Mouse (Mus musculus) MEL (cell line): ENCODE measurements around the gene Col2a1. TPM values are rescaled to one million over a fixed set of nuclear protein-coding genes. Genes with fewer than 3 reads are reported as not detected.

Experiments used
- DNase-seq: peaks from one replicate; pipeline ENCODE4 v3.0.0; 2011; ENCODE audit warnings: low read depth, low spot score
- H3K27ac ChIP-seq: 2 replicates; pipeline ENCODE4 v1.5.1; 2012; ENCODE audit warnings: low read depth, mild to moderate bottlenecking, control low read depth, low read length, moderate library complexity; ENCODE audit not compliant: control insufficient read depth
- H3K27me3 ChIP-seq, 2 experiments: fragments of 150-350 bp in 1 of 2; sonication (generic) in 1 of 2; 2 replicates each; pipeline ENCODE4 v1.6.1; 2012; ENCODE audit warnings: low read length in 2 of 2, mild to moderate bottlenecking in 2 of 2, improper control_type of control experiment in 1 of 2, moderate library complexity in 1 of 2; ENCODE audit not compliant: insufficient read depth in 2 of 2, control insufficient read depth in 1 of 2
- H3K36me3 ChIP-seq, 2 experiments: 2 replicates each; pipeline ENCODE4 v1.6.1; 2012 to 2014; ENCODE audit warnings: low read length in 2 of 2, improper control_type of control experiment in 1 of 2, inconsistent platforms in 1 of 2, mild to moderate bottlenecking in 1 of 2; ENCODE audit not compliant: insufficient read depth in 2 of 2, control insufficient read depth in 1 of 2
- H3K4me1 ChIP-seq, 2 experiments: fragments of 150-350 bp in 1 of 2; sonication (generic) in 1 of 2; 2 replicates each; pipeline ENCODE4 v1.6.1; 2012; ENCODE audit warnings: low read length in 2 of 2, improper control_type of control experiment in 1 of 2, mild to moderate bottlenecking in 1 of 2; ENCODE audit not compliant: insufficient read depth in 2 of 2, control insufficient read depth in 1 of 2
- H3K4me3 ChIP-seq, 2 experiments: fragments of 150-350 bp in 1 of 2; sonication (generic) in 1 of 2; 2 replicates each; pipeline ENCODE4 v1.5.1; 2012; ENCODE audit warnings: low read depth in 2 of 2, low read length in 2 of 2, mild to moderate bottlenecking in 2 of 2, moderate library complexity in 2 of 2, control low read depth in 1 of 2, improper control_type of control experiment in 1 of 2; ENCODE audit not compliant: control insufficient read depth in 1 of 2, insufficient read depth in 1 of 2
- H3K79me2 ChIP-seq: 2 replicates; pipeline ENCODE4 v1.6.1; 2012; ENCODE audit warnings: mild to moderate bottlenecking, low read length, moderate library complexity; ENCODE audit not compliant: control insufficient read depth, poor library complexity, insufficient read depth
- H3K9ac ChIP-seq: 2 replicates; pipeline ENCODE4 v1.6.1; 2012; ENCODE audit warnings: low read depth, mild to moderate bottlenecking, control low read depth, low read length, moderate library complexity; ENCODE audit not compliant: control insufficient read depth, poor library complexity, severe bottlenecking
- H3K9me3 ChIP-seq: fragments of 150-350 bp; sonication (generic); replicated peaks from 2 replicates; pipeline ENCODE4 v1.6.1; 2012; ENCODE audit warnings: mild to moderate bottlenecking, low read length, improper control_type of control experiment, moderate library complexity; ENCODE audit not compliant: insufficient read depth
- CHD2 ChIP-seq: IDR thresholded peaks from 2 replicates; pipeline ENCODE4 v1.6.1; 2011; ENCODE audit warnings: low read length, improper control_type of control experiment
- CTCF ChIP-seq, 3 experiments: IDR thresholded peaks in 2 of 3; conservative IDR thresholded peaks in 1 of 3; 2 replicates each; pipeline ENCODE4 v1.5.1; 2011 to 2012; ENCODE audit warnings: low read length in 3 of 3, low read depth in 2 of 3, mild to moderate bottlenecking in 2 of 3, improper control_type of control experiment in 1 of 3, inconsistent platforms in 1 of 3, mixed read lengths in 1 of 3, moderate library complexity in 1 of 3; ENCODE audit not compliant: control insufficient read depth in 1 of 3, insufficient read depth in 1 of 3, poor library complexity in 1 of 3, severe bottlenecking in 1 of 3
- ELF1 ChIP-seq: IDR thresholded peaks from 2 replicates; pipeline ENCODE4 v1.6.1; 2014; ENCODE audit warnings: low read depth, mild to moderate bottlenecking, inconsistent platforms, low read length, improper control_type of control experiment, moderate library complexity
- EP300 ChIP-seq, 2 experiments: IDR thresholded peaks; 2 replicates each; pipeline ENCODE4 v1.6.1; 2011; ENCODE audit warnings: improper control_type of control experiment in 2 of 2, low read length in 2 of 2, low read depth in 1 of 2, mild to moderate bottlenecking in 1 of 2
- JUND ChIP-seq: IDR thresholded peaks from 2 replicates; pipeline ENCODE4 v1.6.1; 2011; ENCODE audit warnings: low read depth, mild to moderate bottlenecking, improper control_type of control experiment, low read length
- KAT2A ChIP-seq: conservative IDR thresholded peaks from 2 replicates; pipeline ENCODE4 v1.6.1; 2012; ENCODE audit warnings: low read depth, low read length, improper control_type of control experiment, inconsistent platforms
- MAFK ChIP-seq: IDR thresholded peaks from 2 replicates; pipeline ENCODE4 v1.6.1; 2011; ENCODE audit warnings: low read depth, mild to moderate bottlenecking, low read length, improper control_type of control experiment, borderline replicate concordance
- MAZ ChIP-seq: IDR thresholded peaks from 2 replicates; pipeline ENCODE4 v1.6.1; 2012; ENCODE audit warnings: low read depth, mild to moderate bottlenecking, inconsistent platforms, low read length, improper control_type of control experiment
- MEF2A ChIP-seq: IDR thresholded peaks from 2 replicates; pipeline ENCODE4 v1.6.1; 2014; ENCODE audit warnings: low read depth, mild to moderate bottlenecking, inconsistent platforms, low read length, improper control_type of control experiment; ENCODE audit not compliant: poor library complexity, insufficient replicate concordance, severe bottlenecking; ENCODE audit errors: extremely low read depth
- MYC ChIP-seq: IDR thresholded peaks from 2 replicates; pipeline ENCODE4 v1.6.1; 2011; ENCODE audit warnings: low read depth, mild to moderate bottlenecking, low read length, improper control_type of control experiment, moderate library complexity
- NELFE ChIP-seq: IDR thresholded peaks from 2 replicates; pipeline ENCODE4 v1.6.1; 2011; ENCODE audit warnings: low read depth, low read length, improper control_type of control experiment
- NRF1 ChIP-seq: IDR thresholded peaks from 2 replicates; pipeline ENCODE4 v1.6.1; 2014; ENCODE audit warnings: low read depth, mild to moderate bottlenecking, inconsistent platforms, low read length, improper control_type of control experiment, moderate library complexity; ENCODE audit not compliant: poor library complexity, insufficient read depth, severe bottlenecking
- POLR2A ChIP-seq, 2 experiments: IDR thresholded peaks; 2 replicates each; pipeline ENCODE4 v1.6.1; 2011 to 2012; ENCODE audit warnings: low read length in 2 of 2, mild to moderate bottlenecking in 2 of 2, control low read depth in 1 of 2, improper control_type of control experiment in 1 of 2, low read depth in 1 of 2, moderate library complexity in 1 of 2; ENCODE audit not compliant: control insufficient read depth in 1 of 2, insufficient read depth in 1 of 2, poor library complexity in 1 of 2
- POLR2AphosphoS5 ChIP-seq: IDR thresholded peaks from 2 replicates; pipeline ENCODE4 v1.6.1; 2012; ENCODE audit warnings: low read depth, borderline replicate concordance, mild to moderate bottlenecking, inconsistent platforms, low read length, moderate library complexity, mixed read lengths
- RAD21 ChIP-seq: IDR thresholded peaks from 2 replicates; pipeline ENCODE4 v1.6.1; 2011; ENCODE audit warnings: mild to moderate bottlenecking, low read depth, low read length, improper control_type of control experiment
- RCOR1 ChIP-seq: IDR thresholded peaks from 2 replicates; pipeline ENCODE4 v1.6.1; 2012; ENCODE audit warnings: low read depth, mild to moderate bottlenecking, inconsistent platforms, low read length, improper control_type of control experiment
- SIN3A ChIP-seq: IDR thresholded peaks from 2 replicates; pipeline ENCODE4 v1.6.1; 2012; ENCODE audit warnings: low read length, improper control_type of control experiment, inconsistent platforms
- SMC3 ChIP-seq: IDR thresholded peaks from 2 replicates; pipeline ENCODE4 v1.6.1; 2011; ENCODE audit warnings: low read depth, low read length, improper control_type of control experiment
- TAL1 ChIP-seq: IDR thresholded peaks from 2 replicates; pipeline ENCODE4 v1.6.1; 2012; ENCODE audit warnings: mild to moderate bottlenecking, inconsistent platforms, low read length, moderate library complexity, mixed read lengths
- TBP ChIP-seq: IDR thresholded peaks from 2 replicates; pipeline ENCODE4 v1.8.0; 2011; ENCODE audit warnings: low read depth, low read length, improper control_type of control experiment
- TCF12 ChIP-seq: IDR thresholded peaks from 2 replicates; pipeline ENCODE4 v1.6.1; 2014; ENCODE audit warnings: low read depth, mild to moderate bottlenecking, inconsistent platforms, low read length, improper control_type of control experiment, moderate library complexity
- USF1 ChIP-seq: IDR thresholded peaks from 2 replicates; pipeline ENCODE4 v1.6.1; 2014; ENCODE audit warnings: low read depth, mild to moderate bottlenecking, inconsistent platforms, low read length, improper control_type of control experiment, moderate library complexity
- USF2 ChIP-seq, 2 experiments: IDR thresholded peaks; 2 replicates each; pipeline ENCODE4 v1.6.1; 2011 to 2012; ENCODE audit warnings: improper control_type of control experiment in 2 of 2, low read length in 2 of 2, borderline replicate concordance in 1 of 2, inconsistent platforms in 1 of 2, low read depth in 1 of 2, mild to moderate bottlenecking in 1 of 2; ENCODE audit not compliant: insufficient read depth in 1 of 2
- ZC3H11A ChIP-seq: IDR thresholded peaks from 2 replicates; pipeline ENCODE4 v1.6.1; 2012; ENCODE audit warnings: low read depth, mild to moderate bottlenecking, inconsistent platforms, low read length, improper control_type of control experiment
- polyA plus RNA-seq, 2 experiments: library from polyadenylated mRNA; stranded (reverse) in 1 of 2; unstranded in 1 of 2; fragments of >175 nt in 1 of 2; fragments of >200 nt in 1 of 2; gene quantifications; 2 replicates each; pipeline versions ENCODE4 v1.2.1 to v1.2.4; 2012; ENCODE audit warnings: low replicate concordance in 2 of 2, low read depth in 1 of 2; ENCODE audit not compliant: insufficient read length in 2 of 2, insufficient read depth in 1 of 2, missing spikeins in 1 of 2
- total RNA-seq: library from RNA; depleted of rRNA; stranded (reverse); fragments of 300-350 nt; gene quantifications from 2 replicates; pipeline ENCODE4 v1.2.3, GENCODE M21; 2012

Col2a1 gene
- total and polyA plus RNA-seq, 3 experiments = 0.04 TPM; not detected in 1

DNA sequence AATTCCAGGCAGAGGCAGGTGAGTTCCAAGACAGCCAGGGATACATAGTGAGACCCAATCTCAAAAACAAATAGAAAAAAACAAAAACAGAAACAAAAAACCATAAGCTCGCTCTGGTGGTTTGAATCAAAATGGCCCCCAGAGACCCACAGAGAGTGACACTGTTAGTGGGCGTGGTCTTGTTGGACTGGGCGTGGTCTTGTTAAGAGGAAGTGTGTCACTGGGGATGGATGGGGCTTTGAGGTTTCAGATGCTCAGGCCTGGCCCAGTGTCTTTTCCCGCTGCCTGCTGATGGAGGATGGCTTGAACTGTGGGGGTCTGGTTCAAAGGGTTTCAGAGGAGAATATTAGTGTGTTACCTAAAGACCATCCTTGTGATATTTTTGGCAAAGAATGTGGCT is 13.4 kb upstream of the Col2a1 start:
- Histone ChIP-seq H3K9me3 (no peaks in the 10 kb centered on the region), H3K4me3 (no peak overlapping the region), H3K9ac (no peak overlapping the region), H3K4me1 (no peaks in the 10 kb centered on the region), H3K79me2 (no peaks in the 10 kb centered on the region), H3K36me3 (no peaks in the 10 kb centered on the region), H3K27me3 (peaks cover 6 to 8% of the 10 kb centered on the region in 2 experiments), H3K27ac (no peak overlapping the region)
- TF ChIP-seq TCF12 (no peak), TAL1 (no peak), JUND (no peak), CHD2 (no peak), NELFE (no peak), POLR2A (IDR thresholded peaks at IDR 0.05; ENCODE audit: control insufficient read depth in 1 of 2, insufficient read depth in 1 of 2, low read depth in 1 of 2, low read length in 2 of 2, poor library complexity in 1 of 2) (no peak), RAD21 (no peak), RCOR1 (no peak), EP300 (IDR thresholded peaks at IDR 0.05; ENCODE audit: low read depth in 1 of 2, low read length in 2 of 2) (no peak), ELF1 (no peak)
- peak; percentile 71 for DNase-seq

DNA sequence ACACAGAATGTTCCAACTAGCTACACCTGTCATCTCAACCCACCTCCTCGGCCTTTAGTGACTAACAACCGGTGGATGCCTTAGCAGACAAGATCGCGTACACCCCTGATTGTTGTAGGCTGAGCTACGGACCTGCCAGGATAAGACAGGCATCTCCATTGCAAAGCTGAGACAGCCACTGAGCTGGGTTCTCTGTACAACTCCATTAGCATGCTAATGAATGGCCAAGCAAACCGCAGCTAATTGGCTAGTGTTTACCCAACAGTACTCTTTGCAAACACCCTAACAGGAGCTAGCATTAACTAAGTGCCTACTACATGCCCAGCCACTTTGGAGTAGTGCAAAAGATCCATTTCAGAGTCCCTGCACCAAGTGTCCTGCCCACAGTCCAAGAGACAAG is 8.3 kb upstream of the Col2a1 start:
- no peak overlapping the region for H3K9ac ChIP-seq
- no peaks in the 10 kb centered on the region for H3K4me1 ChIP-seq
- no peak for DNase-seq
- no peaks in the 10 kb centered on the region for H3K36me3 ChIP-seq
- no peaks in the 10 kb centered on the region for H3K9me3 ChIP-seq
- no peak for TF ChIP-seq CHD2
- TF ChIP-seq MYC = no peak
- no peak for TF ChIP-seq MAFK
- no peak for TF ChIP-seq SMC3
- no peak for TF ChIP-seq RAD21
- no peak for TF ChIP-seq SIN3A
- TF ChIP-seq CTCF (IDR thresholded peaks at IDR 0.05 in 2 of 3, conservative IDR thresholded peaks at IDR 0.05 in 1 of 3; ENCODE audit: control insufficient read depth in 1 of 3, insufficient read depth in 1 of 3, low read depth in 2 of 3, low read length in 3 of 3, poor library complexity in 1 of 3, severe bottlenecking in 1 of 3) = no peak
- H3K27ac ChIP-seq = no peak overlapping the region
- no peaks in the 10 kb centered on the region for H3K79me2 ChIP-seq
- peaks cover 22 to 34% of the 10 kb centered on the region in 2 experiments for H3K27me3 ChIP-seq
- H3K4me3 ChIP-seq = no peak overlapping the region

- no peak for TF ChIP-seq RAD21
- no peak for TF ChIP-seq SIN3A
- TF ChIP-seq TBP = no peak
- TF ChIP-seq USF1 = no peak
- no peak for TF ChIP-seq NELFE
- TF ChIP-seq POLR2AphosphoS5 = no peak
- no peak for TF ChIP-seq KAT2A
- TF ChIP-seq NRF1 = no peak
- no peak for TF ChIP-seq MAZ
- no peak for TF ChIP-seq MEF2A
- no peak for TF ChIP-seq USF2 (IDR thresholded peaks at IDR 0.05; ENCODE audit: borderline replicate concordance in 1 of 2, insufficient read depth in 1 of 2, low read depth in 1 of 2, low read length in 2 of 2)
- no peak for TF ChIP-seq ZC3H11A
- Histone ChIP-seq H3K27me3 (peaks cover 12 to 14% of the 10 kb centered on the region in 2 experiments), H3K9ac (no peak overlapping the region), H3K4me3 (no peak overlapping the region), H3K9me3 (no peaks in the 10 kb centered on the region), H3K27ac (no peak overlapping the region), H3K4me1 (no peaks in the 10 kb centered on the region), H3K79me2 (no peaks in the 10 kb centered on the region), H3K36me3 (no peaks in the 10 kb centered on the region)
- no peak for DNase-seq
Observed at GRCm38 (mm10) chr15:98005181-98005580, 686 bp upstream of the Col2a1 start.
